Mouse (Mus musculus) cerebellum, postnatal 36 days (tissue): ENCODE measurements around the gene Gsg1l.

Experiments used
- DNase-seq, 2 experiments: peaks; one replicate each; pipeline ENCODE4 v3.0.0; 2021 to 2022; ENCODE audit warnings: mixed read lengths in 2 of 2

The Gsg1l gene

DNA sequence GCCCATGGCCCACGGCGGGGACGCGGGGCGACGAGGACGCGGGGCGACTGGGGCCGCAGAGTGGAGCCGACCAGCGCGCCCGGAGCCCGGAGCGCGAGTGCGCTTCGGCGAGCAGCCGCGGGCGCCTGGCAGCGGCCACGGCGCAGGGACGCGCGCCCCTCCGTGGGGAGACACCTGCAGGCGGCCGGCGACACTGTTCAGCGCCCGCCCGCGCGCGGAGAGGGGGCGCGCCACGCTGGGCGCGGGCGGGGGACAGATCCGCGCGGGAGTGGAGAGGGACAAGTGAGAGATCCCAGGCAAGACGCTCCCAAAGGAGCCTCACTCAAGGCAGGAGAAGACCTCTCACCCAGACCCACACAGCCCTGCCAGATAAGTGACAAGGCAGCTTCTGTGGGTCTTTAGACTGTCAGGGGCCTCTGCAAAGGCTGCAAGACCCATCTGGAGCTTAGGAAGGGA is at the start of gene Gsg1l:
TSS of gene Gsg1l (minus strand) at position 126 of the 456 bp plus-strand sequence.
- peak; percentile 34 to 40 for DNase-seq

GRCm38 (mm10) chr7:126127673-126128072 is 45.5 kb upstream of the Gsg1l start:
- DNase-seq = no peak

DNA sequence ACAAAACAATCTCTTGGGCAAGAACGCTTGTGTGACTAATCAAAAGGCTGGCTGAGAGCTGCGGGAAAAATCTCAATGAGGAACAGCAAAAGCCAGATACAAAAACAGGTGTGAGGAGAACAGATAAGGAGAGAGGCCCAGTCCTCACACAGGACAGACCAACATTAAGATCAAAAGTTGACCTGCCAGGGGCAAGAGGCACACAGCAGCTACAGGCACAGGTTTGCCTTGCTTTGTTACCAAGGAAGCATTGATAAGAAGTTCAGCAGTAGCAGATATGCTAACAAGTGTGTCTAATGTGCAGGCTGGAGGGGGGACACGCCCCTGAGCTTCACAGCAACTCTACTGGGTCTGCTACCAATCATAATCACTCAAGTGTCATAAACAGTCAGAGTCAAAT is 44.3 kb upstream of the Gsg1l start:
- DNase-seq = no peak

- no peak for DNase-seq
These were observed 39.3 kb upstream of the Gsg1l start for GRCm38 (mm10) chr7:126121533-126121932.

DNA sequence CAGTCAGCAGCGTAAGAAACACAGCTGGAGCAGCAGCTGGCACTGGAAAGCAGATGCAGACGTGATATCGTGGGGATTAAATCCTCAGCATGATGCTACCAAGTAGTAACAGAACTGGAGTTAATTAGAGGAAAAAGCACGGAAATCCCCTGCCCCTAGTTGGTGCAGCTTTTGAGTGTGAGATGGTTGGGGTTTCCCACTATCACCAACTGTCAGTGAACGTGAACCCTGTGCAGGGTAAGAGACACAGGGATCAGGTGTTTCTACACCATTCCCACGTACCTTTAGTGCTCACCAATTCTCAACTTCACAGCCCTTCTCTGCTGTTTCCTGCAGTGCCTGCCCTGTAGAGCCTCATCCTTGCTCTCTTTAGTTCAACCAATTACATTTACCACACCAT is 37.6 kb upstream of the Gsg1l start:
- DNase-seq = no peak

GRCm38 (mm10) chr7:126113263-126113662 is 31.1 kb upstream of the Gsg1l start:
- DNase-seq = no peak

GRCm38 (mm10) chr7:126111230-126111629 is 29.0 kb upstream of the Gsg1l start:
- DNase-seq = no peak

- DNase-seq = no peak
These were observed 27.7 kb upstream of the Gsg1l start for GRCm38 (mm10) chr7:126109898-126110297.

GRCm38 (mm10) chr7:126100440-126100839 is 18.2 kb upstream of the Gsg1l start:
- no peak for DNase-seq

DNA sequence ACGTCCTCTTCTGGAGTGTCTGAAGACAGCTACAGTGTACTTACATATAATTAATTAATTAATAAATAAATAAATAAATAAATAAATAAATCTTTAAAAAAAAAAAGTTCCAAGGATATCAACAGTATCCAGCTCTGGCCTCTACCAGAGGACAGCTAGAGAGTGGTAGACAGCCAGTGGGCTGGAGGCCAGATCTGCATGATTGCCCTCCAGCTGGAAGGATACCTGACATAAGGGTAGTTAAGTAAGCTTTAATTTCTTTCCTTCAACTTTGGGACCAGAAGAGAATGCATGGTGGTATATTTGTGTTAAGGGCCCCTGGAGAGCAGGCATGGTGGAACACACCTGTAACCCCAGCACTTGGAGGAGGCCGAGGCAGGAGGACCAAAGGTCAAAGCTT is 17.6 kb upstream of the Gsg1l start:
- no peak for DNase-seq

DNA sequence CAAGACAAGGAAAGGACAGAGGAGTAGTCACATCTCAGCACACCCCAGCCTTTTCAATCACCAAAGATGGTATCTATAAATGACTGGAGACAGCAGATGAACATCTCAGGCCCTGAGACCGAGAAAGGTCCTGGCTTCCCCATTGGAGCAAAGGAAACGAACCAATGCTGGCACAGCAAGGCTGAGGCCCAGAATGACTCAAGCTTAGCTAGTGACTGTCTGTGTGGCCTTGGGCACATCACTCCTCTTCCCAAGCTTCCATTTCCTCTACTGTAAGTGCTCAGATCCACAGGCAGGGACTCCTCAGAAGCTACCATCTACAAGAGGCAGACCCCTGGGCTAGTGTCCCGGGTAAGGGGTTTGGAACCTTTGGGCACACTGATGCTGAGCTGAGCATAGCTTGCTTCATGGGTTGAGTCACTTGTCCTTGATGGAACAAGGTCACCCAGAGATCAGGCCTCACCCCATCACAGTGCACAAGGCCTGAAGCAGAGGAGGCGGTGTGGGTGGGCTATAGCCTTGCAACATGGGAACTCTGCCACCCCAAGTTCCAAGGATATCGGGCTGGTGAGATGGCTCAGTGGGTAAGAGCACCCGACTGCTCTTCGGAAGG is 17.1 kb upstream of the Gsg1l start:
- DNase-seq = no peak

DNA sequence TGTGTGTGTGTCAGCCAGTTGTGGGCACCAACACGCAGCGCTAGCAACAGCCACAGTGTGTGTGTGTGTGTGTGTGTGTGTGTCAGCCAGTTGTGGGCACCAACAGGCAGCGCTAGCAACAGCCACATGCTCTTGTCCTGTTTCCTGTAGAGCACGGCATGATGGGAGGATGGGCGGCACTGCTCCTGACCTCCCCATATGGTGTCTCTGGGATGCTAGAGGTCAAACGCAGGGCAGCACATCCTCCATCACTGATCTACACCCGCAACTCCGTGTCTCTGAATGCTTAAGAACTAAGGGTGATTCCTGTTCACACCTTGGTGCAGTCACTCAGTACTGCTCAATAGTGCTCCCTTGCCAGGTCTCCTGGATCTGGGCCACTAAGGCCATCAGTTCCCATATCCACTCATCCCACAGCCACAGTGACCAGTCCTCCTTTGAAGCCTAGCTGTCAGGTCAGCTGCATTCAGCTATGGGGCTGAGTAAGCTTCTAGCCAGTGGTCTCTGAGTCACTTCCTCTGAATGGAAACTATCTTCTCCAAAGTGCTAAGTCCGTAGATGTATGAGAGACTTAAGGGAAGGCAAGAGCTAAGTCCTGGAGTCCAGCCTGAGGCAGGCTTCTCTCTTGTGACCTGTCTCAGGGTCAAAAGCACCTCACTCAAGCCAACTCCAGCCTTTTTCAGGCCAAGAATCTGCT is 15.2 kb upstream of the Gsg1l start:
- DNase-seq = no peak

- no peak for DNase-seq
These were observed 14.4 kb upstream of the Gsg1l start for GRCm38 (mm10) chr7:126096596-126096995.

DNA sequence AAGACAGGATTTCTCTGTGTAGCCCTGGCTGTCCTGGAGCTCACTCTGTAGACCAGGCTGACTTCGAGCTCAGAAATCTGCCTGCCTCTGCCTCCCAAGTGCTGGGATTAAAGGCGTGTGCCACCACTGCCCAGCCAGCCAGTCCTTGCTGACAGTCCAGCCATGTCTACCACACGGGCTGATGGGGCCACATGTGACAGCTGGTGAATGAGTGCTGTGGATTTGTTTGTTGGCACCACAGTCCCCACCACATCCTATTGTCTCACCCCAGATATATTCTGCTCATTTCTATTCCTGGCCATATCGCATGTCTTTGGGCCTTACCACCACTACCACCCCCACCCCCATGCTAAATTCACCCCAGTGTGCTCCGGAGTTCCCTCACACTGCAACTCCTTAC is 12.5 kb upstream of the Gsg1l start:
- no peak for DNase-seq

GRCm38 (mm10) chr7:126093162-126093561 is 11.0 kb upstream of the Gsg1l start:
- DNase-seq = no peak

DNA sequence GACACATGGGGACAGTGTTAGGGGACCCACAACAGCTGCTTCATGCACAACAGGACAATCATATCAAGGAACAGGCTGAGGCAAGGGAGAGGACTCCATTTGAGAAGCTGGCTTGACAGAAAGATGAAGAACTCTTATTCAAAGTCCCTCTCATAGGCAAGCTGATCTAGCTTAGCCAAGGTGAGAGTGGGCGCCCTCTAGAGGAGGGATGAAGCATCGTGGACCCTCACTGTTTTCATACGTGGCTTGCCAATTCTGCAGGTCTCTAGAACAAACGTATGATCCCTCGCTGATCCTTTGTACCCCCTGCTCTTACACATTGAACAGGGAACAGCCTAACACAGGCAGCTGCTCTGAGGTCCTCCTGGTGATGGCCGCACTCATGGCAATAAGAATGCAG is 7.6 kb upstream of the Gsg1l start:
- peak; percentile 63 to 65 for DNase-seq

- DNase-seq = peak; percentile 35 to 40
These were observed 5.9 kb upstream of the Gsg1l start for GRCm38 (mm10) chr7:126088155-126088554.

- no peak for DNase-seq
These were observed 5.4 kb upstream of the Gsg1l start for GRCm38 (mm10) chr7:126087602-126088001.

- no peak for DNase-seq
These were observed 4.1 kb upstream of the Gsg1l start for GRCm38 (mm10) chr7:126086321-126086741.

GRCm38 (mm10) chr7:126085154-126085553 is 2.9 kb upstream of the Gsg1l start:
- no peak for DNase-seq

DNA sequence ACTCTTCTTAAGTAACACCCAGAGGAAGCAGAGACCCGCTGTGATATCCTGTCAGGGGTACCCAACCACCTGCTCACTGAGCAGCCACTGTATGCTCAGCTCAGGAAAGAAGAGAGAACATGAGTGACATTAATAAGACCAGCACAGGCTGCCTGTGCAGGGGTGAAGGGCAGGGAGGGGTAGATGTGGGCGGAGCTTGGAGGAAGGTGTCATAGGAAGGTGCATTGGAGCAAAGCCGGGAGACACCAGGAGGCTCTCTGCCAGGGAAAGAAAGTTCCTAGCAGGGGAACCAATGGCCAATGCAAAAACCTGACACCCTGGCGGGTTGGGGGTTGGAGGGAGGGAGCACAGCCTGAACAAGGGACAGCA is 1.8 kb upstream of the Gsg1l start:
- DNase-seq = no peak

- no peak for DNase-seq
These were observed 1.2 kb upstream of the Gsg1l start for GRCm38 (mm10) chr7:126083341-126083979.

DNA sequence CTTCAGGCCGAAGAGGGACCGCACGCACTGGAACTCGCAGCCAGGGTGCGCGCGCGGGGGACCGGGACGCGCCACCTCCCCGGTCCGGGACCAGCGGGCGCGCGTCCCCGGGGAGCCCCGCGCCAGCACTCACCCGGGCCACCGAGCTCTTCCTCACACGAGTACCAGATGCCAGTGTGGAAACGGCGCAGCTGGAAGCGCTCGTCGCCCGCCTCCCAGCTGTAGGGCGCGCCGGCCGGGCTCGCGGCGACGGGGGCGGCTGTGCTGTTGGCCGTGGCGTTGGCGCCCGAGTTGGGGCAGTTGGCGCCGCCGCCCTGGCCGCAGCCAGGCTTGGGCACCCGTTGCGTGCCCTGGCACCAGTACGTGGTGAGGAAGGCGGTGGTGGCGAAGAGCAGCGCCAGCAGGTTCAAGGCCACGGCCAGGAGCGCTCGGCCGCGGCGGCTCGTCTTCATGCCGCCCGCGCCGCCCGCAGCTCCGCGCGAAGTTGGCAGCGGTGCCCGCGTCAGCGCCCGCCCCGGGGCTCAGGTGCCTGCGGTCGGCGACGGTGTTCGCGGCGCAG is 405 bp downstream of the Gsg1l start:
- peak; percentile 27 to 48 for DNase-seq
